Mouse (Mus musculus): ENCODE measurements around the gene Krt80. TPM values are rescaled to one million over a fixed set of nuclear protein-coding genes. Genes with fewer than 3 reads are reported as not detected.

Gene Krt80
- polyA plus RNA-seq, 1 experiment from 2014 or later: not detected

- no peak for DNase-seq (ENCODE audit: low spot score)
These were observed 1.4 kb upstream of the Krt80 start for GRCm38 (mm10) chr15:101371141-101371985.

GRCm38 (mm10) chr15:101369382-101370100, 421 bp downstream of the Krt80 start:
- Histone ChIP-seq H3K4me3 (ENCODE audit: low read depth, low read length) (no peak overlapping the region), H3K4me2 (ENCODE audit: low read length) (no peak overlapping the region), H3K9me3 (replicated peaks; ENCODE audit: control insufficient read depth, low read length) (no peaks in the 10 kb centered on the region), H3K27ac (ENCODE audit: low read depth, low read length) (no peak overlapping the region), H3K36me3 (ENCODE audit: control insufficient read depth, insufficient read depth, low read length) (no peaks in the 10 kb centered on the region), H3K27me3 (replicated peaks; ENCODE audit: control insufficient read depth, insufficient read depth, low read length) (no peaks in the 10 kb centered on the region), H3K9ac (ENCODE audit: low read length) (no peak overlapping the region), H3K4me1 (ENCODE audit: control insufficient read depth, insufficient read depth, low read length) (no peaks in the 10 kb centered on the region)
- DNase-seq (ENCODE audit: low spot score) (no peak), ATAC-seq (no peak)
- WGBS: 36% methylated on average over 12 of the region's 12 CpGs

More at GRCm38 (mm10) chr15:101371141-101371985, 1.4 kb upstream of the Krt80 start:
- no peak for ATAC-seq
- Histone ChIP-seq H3K36me3 (ENCODE audit: control insufficient read depth, insufficient read depth, low read length) (no peaks in the 10 kb centered on the region), H3K4me3 (ENCODE audit: low read depth, low read length) (no peak overlapping the region), H3K9me3 (replicated peaks; ENCODE audit: control insufficient read depth, low read length) (no peaks in the 10 kb centered on the region), H3K27me3 (replicated peaks; ENCODE audit: control insufficient read depth, insufficient read depth, low read length) (no peaks in the 10 kb centered on the region), H3K9ac (ENCODE audit: low read length) (no peak overlapping the region), H3K27ac (ENCODE audit: low read depth, low read length) (no peak overlapping the region), H3K4me1 (ENCODE audit: control insufficient read depth, insufficient read depth, low read length) (no peaks in the 10 kb centered on the region), H3K4me2 (ENCODE audit: low read length) (no peak overlapping the region)
- 80% methylated on average over 15 of the region's 15 CpGs for WGBS

GRCm38 (mm10) chr15:101368502-101369381, 1.2 kb downstream of the Krt80 start:
- H3K4me1 ChIP-seq (ENCODE audit: control insufficient read depth, insufficient read depth, low read length): no peaks in the 10 kb centered on the region
- no peak overlapping the region for H3K4me3 ChIP-seq (ENCODE audit: low read depth, low read length)
- H3K27ac ChIP-seq (ENCODE audit: low read depth, low read length): no peak overlapping the region
- no peak overlapping the region for H3K9ac ChIP-seq (ENCODE audit: low read length)
- no peaks in the 10 kb centered on the region for H3K27me3 ChIP-seq (replicated peaks; ENCODE audit: control insufficient read depth, insufficient read depth, low read length)
- ATAC-seq (no peak), DNase-seq (ENCODE audit: low spot score) (no peak)
- 72% methylated on average over 11 of the region's 11 CpGs for WGBS
- H3K4me2 ChIP-seq (ENCODE audit: low read length): no peak overlapping the region
- no peaks in the 10 kb centered on the region for H3K36me3 ChIP-seq (ENCODE audit: control insufficient read depth, insufficient read depth, low read length)
- H3K9me3 ChIP-seq (replicated peaks; ENCODE audit: control insufficient read depth, low read length): no peaks in the 10 kb centered on the region

- H3K4me2 ChIP-seq (ENCODE audit: low read length): no peak overlapping the region
- no peak for DNase-seq (ENCODE audit: low spot score)
- no peaks in the 10 kb centered on the region for H3K36me3 ChIP-seq (ENCODE audit: control insufficient read depth, insufficient read depth, low read length)
- 82% methylated on average over 6 of the region's 6 CpGs for WGBS
- no peak overlapping the region for H3K4me3 ChIP-seq (ENCODE audit: low read depth, low read length)
- no peak overlapping the region for H3K9ac ChIP-seq (ENCODE audit: low read length)
- H3K27me3 ChIP-seq (replicated peaks; ENCODE audit: control insufficient read depth, insufficient read depth, low read length): no peaks in the 10 kb centered on the region
- H3K27ac ChIP-seq (ENCODE audit: low read depth, low read length): no peak overlapping the region
- no peak for ATAC-seq
- no peaks in the 10 kb centered on the region for H3K9me3 ChIP-seq (replicated peaks; ENCODE audit: control insufficient read depth, low read length)
- no peaks in the 10 kb centered on the region for H3K4me1 ChIP-seq (ENCODE audit: control insufficient read depth, insufficient read depth, low read length)
These were observed 1.9 kb downstream of the Krt80 start for GRCm38 (mm10) chr15:101368015-101368414.

GRCm38 (mm10) chr15:101367497-101367896, 2.5 kb downstream of the Krt80 start:
- WGBS: 83% methylated on average over 8 of the region's 8 CpGs
- Histone ChIP-seq H3K4me3 (ENCODE audit: low read depth, low read length) (no peak overlapping the region), H3K27ac (ENCODE audit: low read depth, low read length) (no peak overlapping the region), H3K9me3 (replicated peaks; ENCODE audit: control insufficient read depth, low read length) (no peaks in the 10 kb centered on the region), H3K4me2 (ENCODE audit: low read length) (no peak overlapping the region), H3K9ac (ENCODE audit: low read length) (no peak overlapping the region), H3K4me1 (ENCODE audit: control insufficient read depth, insufficient read depth, low read length) (no peaks in the 10 kb centered on the region), H3K36me3 (ENCODE audit: control insufficient read depth, insufficient read depth, low read length) (no peaks in the 10 kb centered on the region), H3K27me3 (replicated peaks; ENCODE audit: control insufficient read depth, insufficient read depth, low read length) (no peaks in the 10 kb centered on the region)
- ATAC-seq (no peak), DNase-seq (ENCODE audit: low spot score) (no peak)

- no peak for DNase-seq (ENCODE audit: low spot score)
- Histone ChIP-seq H3K9me3 (replicated peaks; ENCODE audit: control insufficient read depth, low read length) (no peaks in the 10 kb centered on the region), H3K27me3 (replicated peaks; ENCODE audit: control insufficient read depth, insufficient read depth, low read length) (no peaks in the 10 kb centered on the region), H3K4me2 (ENCODE audit: low read length) (no peak overlapping the region), H3K4me1 (ENCODE audit: control insufficient read depth, insufficient read depth, low read length) (no peaks in the 10 kb centered on the region), H3K4me3 (ENCODE audit: low read depth, low read length) (no peak overlapping the region), H3K36me3 (ENCODE audit: control insufficient read depth, insufficient read depth, low read length) (no peaks in the 10 kb centered on the region), H3K27ac (ENCODE audit: low read depth, low read length) (no peak overlapping the region), H3K9ac (ENCODE audit: low read length) (no peak overlapping the region)
- WGBS: 46% methylated on average over 2 of the region's 2 CpGs
- no peak for ATAC-seq
These were observed 3.0 kb downstream of the Krt80 start for GRCm38 (mm10) chr15:101366926-101367325.

- no peak for DNase-seq (ENCODE audit: low spot score)
- no peak overlapping the region for H3K9ac ChIP-seq (ENCODE audit: low read length)
- no peaks in the 10 kb centered on the region for H3K36me3 ChIP-seq (ENCODE audit: control insufficient read depth, insufficient read depth, low read length)
- H3K9me3 ChIP-seq (replicated peaks; ENCODE audit: control insufficient read depth, low read length): no peaks in the 10 kb centered on the region
- no peak overlapping the region for H3K27ac ChIP-seq (ENCODE audit: low read depth, low read length)
- no peak overlapping the region for H3K4me3 ChIP-seq (ENCODE audit: low read depth, low read length)
- no peak for ATAC-seq
- H3K4me1 ChIP-seq (ENCODE audit: control insufficient read depth, insufficient read depth, low read length): no peaks in the 10 kb centered on the region
- H3K27me3 ChIP-seq (replicated peaks; ENCODE audit: control insufficient read depth, insufficient read depth, low read length): no peaks in the 10 kb centered on the region
- 15% methylated on average over 3 of the region's 3 CpGs for WGBS
- H3K4me2 ChIP-seq (ENCODE audit: low read length): no peak overlapping the region
These were observed 3.5 kb downstream of the Krt80 start for GRCm38 (mm10) chr15:101366482-101366881.

GRCm38 (mm10) chr15:101365721-101366120, 4.2 kb downstream of the Krt80 start:
- Histone ChIP-seq H3K36me3 (ENCODE audit: control insufficient read depth, insufficient read depth, low read length) (no peaks in the 10 kb centered on the region), H3K4me1 (ENCODE audit: control insufficient read depth, insufficient read depth, low read length) (no peaks in the 10 kb centered on the region), H3K4me3 (ENCODE audit: low read depth, low read length) (no peak overlapping the region), H3K9me3 (replicated peaks; ENCODE audit: control insufficient read depth, low read length) (no peaks in the 10 kb centered on the region), H3K4me2 (ENCODE audit: low read length) (no peak overlapping the region), H3K9ac (ENCODE audit: low read length) (no peak overlapping the region), H3K27me3 (replicated peaks; ENCODE audit: control insufficient read depth, insufficient read depth, low read length) (no peaks in the 10 kb centered on the region), H3K27ac (ENCODE audit: low read depth, low read length) (no peak overlapping the region)
- DNase-seq (ENCODE audit: low spot score) (no peak), ATAC-seq (no peak)
- 74% methylated on average over 4 of the region's 4 CpGs for WGBS

All from forebrain, embryonic 14.5 days (tissue).